Mouse (Mus musculus) liver, postnatal 0 days (tissue): ENCODE measurements around the gene Postn.

Experiments
- CTCF ChIP-seq: sonication (generic); IDR thresholded peaks from 2 replicates; pipeline ENCODE4 v1.5.1; 2016; ENCODE audit warnings: antibody characterized with exemption, low read depth
- EP300 ChIP-seq: IDR thresholded peaks from 2 replicates; pipeline ENCODE4 v1.6.1; 2016; ENCODE audit warnings: antibody characterized with exemption, low read depth, mild to moderate bottlenecking

DNA sequence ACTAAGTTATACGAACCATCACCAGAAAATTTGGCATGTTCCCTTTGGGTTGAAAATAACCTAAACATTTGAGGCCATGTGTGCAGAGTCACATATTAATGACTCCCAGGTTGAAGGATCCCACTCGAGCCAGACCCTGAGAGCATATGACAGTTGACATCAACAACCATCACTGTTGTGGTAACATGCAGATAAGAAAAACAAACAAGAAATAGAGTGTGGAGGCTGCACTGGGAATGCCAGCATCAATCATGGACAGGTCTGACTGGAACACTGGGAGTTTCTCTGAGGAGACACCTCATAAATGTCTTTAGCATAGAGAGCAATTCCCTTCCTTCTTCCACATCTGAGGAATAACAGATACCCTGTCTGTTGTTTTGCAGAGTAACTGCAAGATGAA, 45.7 kb downstream of the Postn start:
- TF ChIP-seq EP300 (no peak), CTCF (no peak)
